Mouse (Mus musculus) gastrocnemius, postnatal 10 days (tissue): ENCODE measurements at regions not wholly inside any gene's neighbourhood (a gene's known extent, or its start where the extent isn't known, plus 50 kb on each side); places are given as distances from the start of the nearest gene placed in this dataset.

Source experiments
- DNase-seq: peaks from one replicate; pipeline ENCODE4 v3.0.0; 2021; ENCODE audit warnings: mixed read lengths

GRCm38 (mm10) chr6:51108336-51108956 lies 324.0 kb upstream of the Nfe2l3 start:
- no peak for DNase-seq

GRCm38 (mm10) chr6:51110596-51110995 lies 321.9 kb upstream of the Nfe2l3 start:
- no peak for DNase-seq

- DNase-seq, result no peak
These were observed 317.7 kb upstream of the Nfe2l3 start for GRCm38 (mm10) chr6:51114604-51115333.

GRCm38 (mm10) chr6:51118833-51119535 lies 313.5 kb upstream of the Nfe2l3 start:
- DNase-seq, result no peak

GRCm38 (mm10) chr6:51119691-51120302 lies 312.7 kb upstream of the Nfe2l3 start:
- no peak for DNase-seq

GRCm38 (mm10) chr6:51122941-51123340 lies 309.5 kb upstream of the Nfe2l3 start:
- DNase-seq, result no peak

GRCm38 (mm10) chr6:51127851-51128250 lies 304.6 kb upstream of the Nfe2l3 start:
- no peak for DNase-seq

GRCm38 (mm10) chr6:51129096-51129495 lies 303.4 kb upstream of the Nfe2l3 start:
- DNase-seq, result no peak

- peak; percentile 28 for DNase-seq
These were observed 302.9 kb upstream of the Nfe2l3 start for GRCm38 (mm10) chr6:51129591-51129990.

- DNase-seq, result no peak
These were observed 287.7 kb upstream of the Nfe2l3 start for GRCm38 (mm10) chr6:51144762-51145161.

- no peak for DNase-seq
These were observed 286.6 kb upstream of the Nfe2l3 start for GRCm38 (mm10) chr6:51145863-51146262.

GRCm38 (mm10) chr6:51148821-51149220 lies 283.6 kb upstream of the Nfe2l3 start:
- DNase-seq, result no peak

- no peak for DNase-seq
These were observed 282.4 kb upstream of the Nfe2l3 start for GRCm38 (mm10) chr6:51150066-51150465.

- DNase-seq, result no peak
These were observed 282.0 kb upstream of the Nfe2l3 start for GRCm38 (mm10) chr6:51150486-51150885.

- DNase-seq, result no peak
These were observed 281.6 kb upstream of the Nfe2l3 start for GRCm38 (mm10) chr6:51150916-51151315.

GRCm38 (mm10) chr6:51156836-51157370 lies 275.6 kb upstream of the Nfe2l3 start:
- no peak for DNase-seq

GRCm38 (mm10) chr6:51161149-51161548 lies 271.3 kb upstream of the Nfe2l3 start:
- no peak for DNase-seq

- no peak for DNase-seq
These were observed 270.0 kb upstream of the Nfe2l3 start for GRCm38 (mm10) chr6:51162208-51163082.

- no peak for DNase-seq
These were observed 269.2 kb upstream of the Nfe2l3 start for GRCm38 (mm10) chr6:51163266-51163665.

- no peak for DNase-seq
These were observed 268.6 kb upstream of the Nfe2l3 start for GRCm38 (mm10) chr6:51163882-51164281.

- DNase-seq, result no peak
These were observed 265.4 kb upstream of the Nfe2l3 start for GRCm38 (mm10) chr6:51167028-51167427.

GRCm38 (mm10) chr6:51168048-51168447 lies 264.4 kb upstream of the Nfe2l3 start:
- peak; percentile 89 for DNase-seq
